Mouse (Mus musculus): ENCODE data around the gene Rtl5.
"Not testable (repeated sequence)": the region's sequence is repeated elsewhere in the genome, so short reads cannot be mapped to it uniquely, and the experiment has no call there.

The Rtl5 gene

DNA sequence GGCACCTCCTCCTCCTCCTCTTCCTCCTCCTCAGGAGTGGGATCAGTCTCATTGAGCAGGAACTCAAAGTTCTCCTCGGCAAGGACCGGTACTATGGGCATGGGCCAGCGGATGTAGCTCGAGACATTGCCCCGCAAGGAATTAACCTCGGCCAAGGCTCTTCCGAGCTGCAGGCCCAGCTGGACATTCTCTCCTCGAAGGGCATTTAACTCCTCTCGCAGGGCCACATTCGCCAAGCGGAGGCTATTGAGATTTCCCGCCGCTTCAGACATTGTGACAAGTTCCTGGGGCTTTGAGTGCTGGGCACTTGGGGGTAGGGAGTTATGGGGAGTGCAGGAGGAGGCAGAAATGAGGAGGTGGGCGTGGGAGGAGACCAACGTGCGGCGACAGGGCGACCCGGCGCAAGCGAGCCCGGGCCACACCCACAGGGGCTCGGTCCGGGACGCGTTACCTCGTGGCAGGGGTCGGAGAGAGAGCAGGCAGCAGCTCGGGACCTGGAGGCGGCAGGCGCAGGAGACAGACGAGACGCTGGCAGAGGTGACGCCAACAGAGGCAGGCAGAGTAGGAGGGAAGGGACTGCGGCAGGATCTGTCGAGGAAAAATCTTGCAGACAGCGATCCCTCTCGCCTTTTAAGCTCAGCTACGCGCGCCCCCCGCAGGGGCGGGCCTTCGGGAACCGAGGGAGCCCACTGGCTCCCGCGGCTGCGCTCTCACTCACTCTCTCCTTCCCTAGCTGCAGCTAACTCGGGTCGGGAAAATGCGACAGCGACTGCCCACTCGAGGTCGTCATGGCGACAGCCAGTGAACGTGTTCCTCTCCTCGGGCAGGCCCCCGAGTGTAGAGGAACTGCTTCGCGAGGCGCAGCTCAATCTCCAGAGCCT lies at the start of gene Rtl5:
Rtl5 (minus strand) TSS at position 714 of the 881 bp plus-strand sequence.
- DNase-seq (ENCODE audit: low read depth, low spot score): peak; percentile 79

DNA sequence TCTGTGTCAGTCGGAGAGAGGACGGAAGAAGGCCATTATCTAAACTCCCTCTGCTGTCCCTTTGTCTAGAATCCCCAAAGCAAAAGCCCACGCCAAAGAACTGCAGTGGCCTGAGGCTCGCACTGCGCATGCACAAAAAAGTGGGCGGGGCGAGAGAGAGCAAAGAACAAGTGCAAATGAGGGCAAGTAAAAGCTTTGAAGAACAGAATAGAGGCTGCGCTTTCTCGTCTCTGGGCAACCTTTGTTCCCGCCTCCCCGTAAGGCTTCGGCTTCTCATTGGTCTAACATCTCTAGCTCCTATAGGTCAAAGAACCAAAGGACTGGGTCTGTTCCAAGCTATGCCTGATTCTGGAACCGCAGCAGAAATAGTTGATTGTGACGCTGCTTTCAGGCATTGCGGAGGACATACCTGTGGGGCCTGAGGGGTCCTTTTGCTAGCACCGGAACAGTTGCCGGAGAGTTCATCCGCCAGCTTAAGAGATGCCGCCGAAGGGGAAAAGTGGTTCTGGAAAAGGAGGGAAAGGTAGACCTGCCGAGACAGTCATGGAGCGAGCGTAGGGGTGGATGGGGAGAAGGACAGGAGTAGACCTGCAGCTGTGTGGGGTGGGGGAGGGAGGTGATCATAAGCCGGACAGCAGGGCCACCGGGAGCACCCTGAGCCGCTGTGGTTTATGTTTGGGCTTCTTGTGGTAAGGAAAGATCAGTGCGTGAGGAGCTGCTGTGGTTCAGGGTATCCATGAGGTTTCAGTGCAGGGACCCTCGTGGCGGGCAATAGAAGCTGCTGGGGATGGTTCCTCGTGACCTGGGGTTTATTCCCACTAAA lies 48.1 kb upstream of the Rtl5 start, which contains the start of gene Pin4:
Pin4 (plus strand) TSS at position 406 of the 823 bp plus-strand sequence.
- peak; percentile 96 for DNase-seq (ENCODE audit: low read depth, low spot score)

DNA sequence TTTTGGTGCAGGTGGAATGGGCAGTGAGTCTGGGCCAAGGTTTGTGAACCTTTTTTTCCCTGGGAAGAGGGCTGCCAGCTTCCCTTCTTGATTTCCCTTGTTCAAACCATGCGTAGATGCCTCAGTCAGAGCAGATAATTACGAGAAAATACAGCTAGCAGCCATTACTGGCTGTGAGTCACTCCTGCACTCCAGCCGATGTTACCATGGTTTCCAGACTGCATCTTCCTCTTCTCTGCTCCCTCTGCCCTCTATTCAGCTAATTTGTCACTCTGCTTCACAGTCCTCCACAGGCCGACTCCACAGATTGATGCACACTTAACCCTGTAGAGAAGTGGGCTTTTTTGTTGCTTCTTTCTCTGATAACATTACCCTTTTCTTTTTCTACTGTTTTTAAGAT lies 44.6 kb upstream of the Rtl5 start:
- DNase-seq (ENCODE audit: low read depth, low spot score): no peak

DNA sequence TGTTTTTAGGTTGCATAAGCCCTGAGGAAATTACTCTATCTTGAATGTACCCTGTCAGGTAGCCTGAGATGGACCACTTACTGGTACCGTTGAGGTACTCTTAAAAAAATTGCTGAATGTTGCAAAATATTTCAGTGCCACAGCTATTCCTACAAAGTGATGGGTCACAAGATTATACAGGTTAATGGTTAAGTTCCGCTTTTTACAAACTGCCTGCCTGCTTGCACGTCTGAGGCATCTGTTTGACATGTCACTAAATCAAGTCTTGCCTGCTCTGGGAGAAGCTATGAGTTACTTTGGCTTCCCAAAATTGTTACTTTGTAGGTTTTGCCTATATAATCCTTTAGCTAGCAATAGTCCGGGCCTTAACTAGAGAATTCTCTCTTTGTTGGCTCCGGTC lies 38.2 kb upstream of the Rtl5 start:
- not testable (repeated sequence) for DNase-seq (ENCODE audit: low read depth, low spot score)

DNA sequence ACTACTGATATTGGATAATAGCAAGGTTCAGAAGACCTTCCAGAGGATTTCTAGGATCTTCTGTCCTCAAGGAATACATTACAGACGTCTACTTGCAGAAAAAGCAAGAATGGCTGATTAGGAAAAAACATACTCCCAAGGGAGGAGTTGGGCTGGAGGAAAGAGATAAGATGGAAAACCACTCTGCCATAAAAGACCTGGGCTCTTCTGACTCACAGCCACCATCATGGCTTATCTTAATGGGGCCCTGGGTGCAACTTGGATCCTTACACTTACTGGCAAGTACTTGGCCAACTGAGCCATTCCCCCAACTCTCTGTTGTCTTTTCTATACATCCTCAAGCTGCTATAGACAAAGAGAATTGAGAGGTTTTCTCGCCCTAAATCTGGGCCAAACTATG lies 32.7 kb upstream of the Rtl5 start:
- DNase-seq (ENCODE audit: low read depth, low spot score): not testable (repeated sequence)

DNA sequence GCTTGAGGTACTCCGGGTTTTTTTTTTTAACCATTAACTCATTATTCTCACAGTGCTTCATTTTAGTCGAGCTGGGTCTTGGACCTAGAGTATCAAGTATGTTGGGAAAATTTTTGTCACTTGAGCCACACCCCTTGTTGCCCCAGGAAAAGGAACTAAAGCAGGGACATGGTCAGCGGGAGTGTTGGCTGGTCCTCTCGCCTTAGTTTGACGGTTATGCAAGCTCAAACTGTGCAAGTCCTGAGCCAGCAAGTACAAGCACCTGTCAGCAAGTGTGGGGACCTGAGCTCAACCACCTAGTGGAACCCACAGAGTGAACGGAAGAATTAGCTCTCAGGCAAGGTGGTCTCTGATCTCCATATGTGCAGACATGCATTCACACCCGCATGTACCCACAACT lies 30.8 kb upstream of the Rtl5 start:
- DNase-seq (ENCODE audit: low read depth, low spot score): no peak

DNA sequence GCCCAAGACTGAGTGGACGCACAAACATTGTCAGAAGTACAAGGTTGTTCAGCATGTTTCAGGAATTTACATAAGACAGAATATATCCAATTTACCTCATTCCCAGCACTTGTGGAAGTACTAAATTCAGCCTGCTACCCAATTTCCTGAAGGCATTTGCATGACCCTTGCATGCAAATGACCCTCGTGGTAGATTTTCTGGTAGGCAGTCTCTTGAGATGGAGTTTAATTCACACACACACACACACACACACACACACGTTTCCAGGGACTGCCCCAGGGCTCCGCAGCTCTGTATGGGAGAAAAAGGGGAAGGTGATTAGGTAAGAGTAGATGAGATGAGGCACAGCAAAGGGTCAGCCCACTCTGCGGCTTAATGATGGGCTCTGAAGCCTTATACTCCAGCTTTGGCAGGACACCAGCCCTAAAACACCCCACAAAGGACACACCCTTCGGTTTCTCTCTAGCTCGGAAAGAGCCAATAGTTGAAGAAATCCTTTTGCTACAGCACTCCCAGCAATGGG lies 23.3 kb upstream of the Rtl5 start:
- no peak for DNase-seq (ENCODE audit: low read depth, low spot score)

- no peak for DNase-seq (ENCODE audit: low read depth, low spot score)
Measured at GRCm38 (mm10) chrX:102090605-102091004, 19.5 kb upstream of the Rtl5 start.

DNA sequence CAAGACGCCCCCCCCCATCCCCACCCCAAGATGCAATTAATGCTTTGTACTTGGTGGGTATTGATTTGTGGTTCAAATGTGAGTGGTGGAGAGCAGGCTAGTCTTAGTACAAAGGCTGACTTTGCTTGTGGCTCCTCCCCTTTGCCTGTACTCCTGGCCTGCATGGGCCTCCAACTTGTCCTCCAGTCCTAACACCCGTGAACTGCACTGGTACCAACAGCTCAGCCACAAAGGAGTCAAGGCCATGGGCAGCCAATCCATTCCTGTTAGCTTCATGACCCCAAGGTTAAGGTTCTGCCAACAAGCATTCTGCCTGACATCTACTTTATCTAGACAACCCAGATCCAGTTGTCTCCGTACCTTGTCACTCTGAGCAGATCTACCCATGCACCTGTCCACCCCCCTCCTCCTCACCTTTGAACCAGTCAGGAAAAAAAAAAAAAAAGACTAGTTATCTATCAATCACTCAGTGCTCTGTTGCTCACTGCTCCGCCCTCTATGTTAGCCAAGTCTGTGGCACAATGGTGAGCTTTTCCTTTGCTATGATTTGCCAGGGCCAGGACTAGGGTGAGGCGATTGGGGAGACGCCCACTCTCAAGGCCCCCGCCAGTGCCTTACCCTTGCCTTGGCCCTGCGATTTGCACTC lies 14.8 kb upstream of the Rtl5 start:
- no peak for DNase-seq (ENCODE audit: low read depth, low spot score)

GRCm38 (mm10) chrX:102082340-102082739 lies 11.2 kb upstream of the Rtl5 start:
- DNase-seq (ENCODE audit: low read depth, low spot score): no peak

- peak; percentile 62 for DNase-seq (ENCODE audit: low read depth, low spot score)
Measured at GRCm38 (mm10) chrX:102081573-102082279, 10.6 kb upstream of the Rtl5 start.

- DNase-seq (ENCODE audit: low read depth, low spot score): no peak
Measured at GRCm38 (mm10) chrX:102081076-102081475, 10.0 kb upstream of the Rtl5 start.

- no peak for DNase-seq (ENCODE audit: low read depth, low spot score)
Measured at GRCm38 (mm10) chrX:102076886-102077765, 6.0 kb upstream of the Rtl5 start.

GRCm38 (mm10) chrX:102075158-102075557 lies 4.1 kb upstream of the Rtl5 start:
- no peak for DNase-seq (ENCODE audit: low read depth, low spot score)

DNA sequence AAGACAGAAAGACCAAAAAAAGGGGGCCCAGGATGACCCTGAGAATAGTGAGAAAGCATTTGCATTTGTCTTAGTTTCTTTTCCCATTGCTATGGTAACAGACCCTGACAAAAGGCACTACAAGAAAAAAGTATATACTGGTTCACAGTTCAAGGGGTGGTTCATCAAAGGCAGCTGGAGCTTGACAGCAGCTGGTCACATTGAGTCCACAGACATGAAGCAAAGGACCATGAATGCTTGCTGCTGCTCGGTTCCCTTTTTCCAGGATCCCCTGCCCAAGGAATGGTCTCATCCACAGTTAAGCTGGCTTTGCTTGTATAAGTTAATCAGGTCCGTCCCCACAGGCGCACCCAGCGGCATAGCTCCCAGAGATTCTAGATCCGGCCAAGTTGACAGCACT lies 3.3 kb upstream of the Rtl5 start:
- DNase-seq (ENCODE audit: low read depth, low spot score): no peak

GRCm38 (mm10) chrX:102073605-102074325 lies 2.7 kb upstream of the Rtl5 start:
- no peak for DNase-seq (ENCODE audit: low read depth, low spot score)

- DNase-seq (ENCODE audit: low read depth, low spot score): no peak
Measured at GRCm38 (mm10) chrX:102071517-102071916, 413 bp upstream of the Rtl5 start.

DNA sequence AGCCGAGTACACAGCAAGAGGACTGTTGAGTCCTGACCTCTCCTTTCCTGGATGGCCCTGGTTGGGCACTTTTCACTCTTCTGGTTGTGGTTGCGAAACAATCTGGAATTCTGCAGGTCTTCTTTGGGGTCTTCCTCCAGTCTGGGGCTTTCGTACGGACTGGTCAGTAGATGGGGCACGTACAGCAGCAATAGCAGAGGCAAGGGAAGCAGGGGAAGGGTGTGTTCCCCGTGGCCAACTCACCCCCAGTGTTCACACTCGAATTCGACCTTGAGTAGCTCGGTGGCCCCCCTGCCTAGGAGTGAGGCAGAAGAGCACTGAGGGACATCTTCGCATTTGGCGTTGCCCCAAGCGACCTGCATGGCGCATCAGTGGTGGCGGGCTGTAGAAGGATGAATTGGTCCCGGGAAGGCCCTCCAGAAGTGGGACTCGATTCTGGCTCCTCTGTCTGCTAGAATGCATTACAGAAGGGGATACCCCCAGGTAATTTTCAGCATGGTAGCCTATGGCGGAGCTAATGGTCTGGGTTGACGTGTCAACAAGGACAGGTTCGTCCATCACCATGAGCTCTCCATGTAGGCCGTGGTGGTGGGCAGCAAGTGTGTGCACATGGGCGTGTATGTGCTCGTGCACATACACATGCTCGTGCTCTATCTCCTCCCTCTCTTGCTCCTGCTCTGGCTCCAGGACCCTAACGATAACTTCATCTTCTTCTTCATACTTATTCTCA lies 2.1 kb downstream of the Rtl5 start:
- DNase-seq (ENCODE audit: low read depth, low spot score): no peak

- DNase-seq (ENCODE audit: low read depth, low spot score): no peak
Measured at GRCm38 (mm10) chrX:102067118-102067517, 4.0 kb downstream of the Rtl5 start.

Data from forelimb bud, embryonic 11.5 days (tissue).